ENCODE assay signal across 10 mouse cellular contexts in genomic region chr16:58671212-58671985, GRCm38 (mm10). TPM values are rescaled to one million over a fixed set of nuclear protein-coding genes. Genes with fewer than 3 reads are reported as not detected.
DNase-seq lines count a peak whose midpoint lies in the region; ATAC-seq and TF ChIP-seq lines count a peak whose summit lies in the region.
"Had no signal": no experiment of that assay in that cellular context is flagged by ENCODE, and none has a peak within 500 bp of the region (broad histone marks: within the 10 kb centered on the region; RNA-seq: fewer than 3 reads in every experiment).

No protein-coding gene starts in this region.

- H3K9ac ChIP-seq in heart, embryonic 16.5 days (ENCODE audit: low read length): peak overlapping the region; percentile 93; the same call in 1 of the 2 replicates
- peak overlapping the region; percentile 96 for H3K9ac ChIP-seq in MEL (ENCODE audit: control insufficient read depth, low read depth, low read length, poor library complexity, severe bottlenecking)
- peak overlapping the region; percentile 86 for H3K9ac ChIP-seq in hindbrain, embryonic 13.5 days
- no peak overlapping the region for H3K9ac ChIP-seq in midbrain, embryonic 13.5 days (replicated peaks)

- H3K4me2 ChIP-seq in heart, embryonic 16.5 days (ENCODE audit: low read depth, low read length): peak overlapping the region; percentile 92
- H3K4me2 ChIP-seq in hindbrain, embryonic 13.5 days: peak overlapping the region; percentile 75
- H3K4me2 ChIP-seq in midbrain, embryonic 13.5 days (replicated peaks): peak overlapping the region; percentile 86

- H3K27ac ChIP-seq in heart, embryonic 16.5 days (ENCODE audit: low read length): no peak overlapping the region
- peak overlapping the region; percentile 99 for H3K27ac ChIP-seq in MEL (ENCODE audit: control insufficient read depth, low read depth, low read length)
- no peak overlapping the region for H3K27ac ChIP-seq in hindbrain, embryonic 13.5 days
- no peak overlapping the region for H3K27ac ChIP-seq in midbrain, embryonic 13.5 days

- no peak for DNase-seq in heart, postnatal 36 days
- peak; percentile 64 for DNase-seq in MEL (ENCODE audit: low read depth, low spot score)
- DNase-seq in thymus, postnatal 25 days: no peak
- no peak for DNase-seq in layer of hippocampus, adult 9-10 months (ENCODE audit: low spot score)
- no peak for DNase-seq in retina, embryonic 14.5 days (ENCODE audit: low spot score)

- WGBS in heart, embryonic 16.5 days: 66% methylated on average over 8 of the region's 8 CpGs
- WGBS in hindbrain, embryonic 13.5 days: 78% methylated on average over 8 of the region's 8 CpGs
- 72% methylated on average over 8 of the region's 8 CpGs for WGBS in midbrain, embryonic 13.5 days

- TF ChIP-seq RAD21 in MEL (IDR thresholded peaks at IDR 0.05; ENCODE audit: low read depth, low read length): no peak

- no peaks in the 10 kb centered on the region for H3K9me3 ChIP-seq in heart, embryonic 16.5 days (replicated peaks; ENCODE audit: control insufficient read depth, low read length)
- H3K9me3 ChIP-seq in MEL (replicated peaks; ENCODE audit: insufficient read depth, low read length): no peaks in the 10 kb centered on the region
- H3K9me3 ChIP-seq in hindbrain, embryonic 13.5 days: no peaks in the 10 kb centered on the region
- H3K9me3 ChIP-seq in midbrain, embryonic 13.5 days: no peaks in the 10 kb centered on the region

- TF ChIP-seq EP300 in MEL (IDR thresholded peaks at IDR 0.05; ENCODE audit: low read depth in 1 of 2, low read length in 2 of 2): no peak

- no peak for ATAC-seq in heart, embryonic 16.5 days (replicated peaks; ENCODE audit: extremely low read depth, insufficient read depth, low FRiP score)
- no peak for ATAC-seq in hindbrain, embryonic 13.5 days (ENCODE audit: low FRiP score)
- ATAC-seq in midbrain, embryonic 13.5 days: no peak

- peak overlapping the region; percentile 83 for H3K4me3 ChIP-seq in heart, embryonic 16.5 days (ENCODE audit: low read length)
- H3K4me3 ChIP-seq in MEL (ENCODE audit: control insufficient read depth in 1 of 2, insufficient read depth in 1 of 2, low read depth in 2 of 2, low read length in 2 of 2): peak overlapping the region; percentile 97 to 99
- H3K4me3 ChIP-seq in hindbrain, embryonic 13.5 days: peak overlapping the region; percentile 89
- H3K4me3 ChIP-seq in midbrain, embryonic 13.5 days (replicated peaks): peak overlapping the region; percentile 88

- intact Hi-C loops in heart, postnatal 36 days (cut with DNase I): loop anchor here (5.0 kb wide), 2 partner anchors 81 to 149 kb away; partner anchors contain the start of gene St3gal6

- peaks cover 27% of the 10 kb centered on the region for H3K36me3 ChIP-seq in heart, embryonic 16.5 days (ENCODE audit: control insufficient read depth, insufficient read depth)
- H3K36me3 ChIP-seq in MEL (ENCODE audit: control insufficient read depth in 1 of 2, insufficient read depth in 2 of 2, low read length in 2 of 2): peaks cover 24 to 39% of the 10 kb centered on the region in 2 experiments
- peaks cover 28% of the 10 kb centered on the region for H3K36me3 ChIP-seq in hindbrain, embryonic 13.5 days
- H3K36me3 ChIP-seq in midbrain, embryonic 13.5 days: peaks cover 29% of the 10 kb centered on the region

- no peak for TF ChIP-seq CTCF in MEL (IDR thresholded peaks at IDR 0.05 in 2 of 3, conservative IDR thresholded peaks at IDR 0.05 in 1 of 3; ENCODE audit: control insufficient read depth in 1 of 3, insufficient read depth in 1 of 3, low read depth in 2 of 3, low read length in 3 of 3, poor library complexity in 1 of 3, severe bottlenecking in 1 of 3)

- peaks cover 38% of the 10 kb centered on the region for H3K79me2 ChIP-seq in MEL (ENCODE audit: control insufficient read depth, insufficient read depth, low read length, poor library complexity)

- TF ChIP-seq POLR2A in MEL (IDR thresholded peaks at IDR 0.05; ENCODE audit: control insufficient read depth in 1 of 2, insufficient read depth in 1 of 2, low read depth in 1 of 2, low read length in 2 of 2, poor library complexity in 1 of 2): no peak

- peaks cover 20% of the 10 kb centered on the region for H3K4me1 ChIP-seq in heart, embryonic 16.5 days (ENCODE audit: control insufficient read depth, insufficient read depth, low read length)
- peaks cover 12 to 19% of the 10 kb centered on the region in 2 experiments for H3K4me1 ChIP-seq in MEL (ENCODE audit: control insufficient read depth in 1 of 2, insufficient read depth in 2 of 2, low read length in 2 of 2)
- H3K4me1 ChIP-seq in hindbrain, embryonic 13.5 days (replicated peaks): peaks cover 11% of the 10 kb centered on the region
- peaks cover 9% of the 10 kb centered on the region for H3K4me1 ChIP-seq in midbrain, embryonic 13.5 days (replicated peaks)

- no peaks in the 10 kb centered on the region for H3K27me3 ChIP-seq in heart, embryonic 16.5 days (ENCODE audit: control insufficient read depth, insufficient read depth, low read length)
- H3K27me3 ChIP-seq in MEL (ENCODE audit: control insufficient read depth in 1 of 2, insufficient read depth in 2 of 2, low read length in 2 of 2): no peaks in the 10 kb centered on the region
- no peaks in the 10 kb centered on the region for H3K27me3 ChIP-seq in hindbrain, embryonic 13.5 days
- no peaks in the 10 kb centered on the region; the same call in 1 of the 2 replicates for H3K27me3 ChIP-seq in midbrain, embryonic 13.5 days
- H3K27me3 ChIP-seq: Patski had no signal

TF ChIP-seq in MEL, 35 proteins besides CTCF, POLR2A, EP300 and RAD21:
- no peak for TF ChIP-seq GABPA (IDR thresholded peaks at IDR 0.05; ENCODE audit: low read depth, low read length)
- no peak for TF ChIP-seq ETS1 (IDR thresholded peaks at IDR 0.05; ENCODE audit: low read depth, low read length)
- TF ChIP-seq MEF2A (IDR thresholded peaks at IDR 0.05; ENCODE audit: extremely low read depth, insufficient replicate concordance, low read depth, low read length, poor library complexity, severe bottlenecking): no peak
- 0 out of 2 replicates have a peak, but pooled peaks have one; percentile 38 for TF ChIP-seq MYC (IDR thresholded peaks at IDR 0.05; ENCODE audit: low read depth, low read length)
- TF ChIP-seq MXI1 (IDR thresholded peaks at IDR 0.05; ENCODE audit: low read depth, low read length): peak; percentile 25; the same call in 1 of the 2 replicates
- no peak for TF ChIP-seq TAL1 (IDR thresholded peaks at IDR 0.05; ENCODE audit: low read length)
- 0 out of 2 replicates have a peak, but pooled peaks have one; percentile 17 for TF ChIP-seq MAX (IDR thresholded peaks at IDR 0.05; ENCODE audit: low read length)
- TF ChIP-seq ZNF384 (IDR thresholded peaks at IDR 0.05; ENCODE audit: low read depth, low read length): no peak

RNA-seq across cellular contexts. Expression of gene Cpox, which starts 1.3 kb away (rescaled TPM):
- 33.3 and 37.1 TPM in 2 replicates for polyA plus RNA-seq in heart, embryonic 16.5 days (2015; fragmentation: Nextera tagmentation; extraction: Ambion mirVana)
- total RNA-seq in heart, postnatal 36 days (2021): 10 to 100 TPM; 39.8 to 40.0 TPM
- total RNA-seq in MEL (2012; rRNA removed): 159 and 204 TPM in 2 replicates
- 100 to 1,000 TPM; 110 to 421 TPM for polyA plus RNA-seq in MEL (2012; ENCODE audit: insufficient read depth in 1 of 2, insufficient read length in 2 of 2, low read depth in 1 of 2, low replicate concordance in 2 of 2, missing spikeins in 1 of 2)
- polyA plus RNA-seq in hindbrain, embryonic 13.5 days (2015; fragmentation: Nextera tagmentation; extraction: Ambion mirVana): 10.6 and 10.8 TPM in 2 replicates
- polyA plus RNA-seq in midbrain, embryonic 13.5 days (2015; fragmentation: Nextera tagmentation; extraction: Ambion mirVana): 7.1 and 10.6 TPM in 2 replicates

RNA-seq across cellular contexts. Expression of gene E330017A01Rik, which starts 32.9 kb away (rescaled TPM):
- not detected in 2 replicates for polyA plus RNA-seq in heart, embryonic 16.5 days (2015; fragmentation: Nextera tagmentation; extraction: Ambion mirVana)
- total RNA-seq in heart, postnatal 36 days (2021): not detected
- 4.3 and 7.5 TPM in 2 replicates for total RNA-seq in MEL (2012; rRNA removed)
- polyA plus RNA-seq in MEL (2012; ENCODE audit: insufficient read depth in 1 of 2, insufficient read length in 2 of 2, low read depth in 1 of 2, low replicate concordance in 2 of 2, missing spikeins in 1 of 2): 1 to 10 TPM in 1 of 2 experiments, not detected in 1; 8.2 TPM
- polyA plus RNA-seq in hindbrain, embryonic 13.5 days (2015; fragmentation: Nextera tagmentation; extraction: Ambion mirVana): not detected in 2 replicates
- not detected in 2 replicates for polyA plus RNA-seq in midbrain, embryonic 13.5 days (2015; fragmentation: Nextera tagmentation; extraction: Ambion mirVana)
- polyA plus RNA-seq: Patski had no signal

RNA-seq across cellular contexts. Expression of gene Gpr15, which starts 47.5 kb away (rescaled TPM):
- polyA plus RNA-seq in heart, embryonic 16.5 days (2015; fragmentation: Nextera tagmentation; extraction: Ambion mirVana): 0.24 and 1.00 TPM in 2 replicates
- not detected for total RNA-seq in heart, postnatal 36 days (2021)
- total RNA-seq in MEL (2012; rRNA removed): not detected in 2 replicates
- polyA plus RNA-seq in MEL (2012; ENCODE audit: insufficient read depth in 1 of 2, insufficient read length in 2 of 2, low read depth in 1 of 2, low replicate concordance in 2 of 2, missing spikeins in 1 of 2): not detected
- polyA plus RNA-seq in hindbrain, embryonic 13.5 days (2015; fragmentation: Nextera tagmentation; extraction: Ambion mirVana): not detected in 2 replicates
- polyA plus RNA-seq in midbrain, embryonic 13.5 days (2015; fragmentation: Nextera tagmentation; extraction: Ambion mirVana): not detected in 2 replicates
- polyA plus RNA-seq: Patski had no signal

RNA-seq across cellular contexts. Expression of gene Gm813, which starts 54.6 kb away (rescaled TPM):
- not detected in 2 replicates for polyA plus RNA-seq in heart, embryonic 16.5 days (2015; fragmentation: Nextera tagmentation; extraction: Ambion mirVana)
- not detected for total RNA-seq in heart, postnatal 36 days (2021)
- not detected in 2 replicates for total RNA-seq in MEL (2012; rRNA removed)
- polyA plus RNA-seq in MEL (2012; ENCODE audit: insufficient read depth in 1 of 2, insufficient read length in 2 of 2, low read depth in 1 of 2, low replicate concordance in 2 of 2, missing spikeins in 1 of 2): not detected
- not detected in 2 replicates for polyA plus RNA-seq in hindbrain, embryonic 13.5 days (2015; fragmentation: Nextera tagmentation; extraction: Ambion mirVana)
- polyA plus RNA-seq in midbrain, embryonic 13.5 days (2015; fragmentation: Nextera tagmentation; extraction: Ambion mirVana): not detected in 2 replicates
- polyA plus RNA-seq: Patski; testis, adult 2 months had no signal

RNA-seq across cellular contexts. Expression of gene Cldnd1, which starts 56.3 kb away (rescaled TPM):
- polyA plus RNA-seq in heart, embryonic 16.5 days (2015; fragmentation: Nextera tagmentation; extraction: Ambion mirVana): 101 and 112 TPM in 2 replicates
- total RNA-seq in heart, postnatal 36 days (2021): 10 to 100 TPM; 51.7 to 51.9 TPM
- 16.9 and 18.5 TPM in 2 replicates for total RNA-seq in MEL (2012; rRNA removed)
- 10 to 100 TPM in 1 of 2 experiments, not detected in 1; 34.3 TPM for polyA plus RNA-seq in MEL (2012; ENCODE audit: insufficient read depth in 1 of 2, insufficient read length in 2 of 2, low read depth in 1 of 2, low replicate concordance in 2 of 2, missing spikeins in 1 of 2)
- polyA plus RNA-seq in hindbrain, embryonic 13.5 days (2015; fragmentation: Nextera tagmentation; extraction: Ambion mirVana): 123 and 126 TPM in 2 replicates
- polyA plus RNA-seq in midbrain, embryonic 13.5 days (2015; fragmentation: Nextera tagmentation; extraction: Ambion mirVana): 113 and 119 TPM in 2 replicates
